Mouse (Mus musculus): ENCODE data around the gene Dgat2. TPM values are rescaled to one million over a fixed set of nuclear protein-coding genes. Genes with fewer than 3 reads are reported as not detected.
A peak's percentile ranks its signal among the peaks of the same experiment; 100 is the strongest.

Gene Dgat2
- 10 to 100 TPM; 57.5 to 63.0 TPM for total RNA-seq (2021)
- long read RNA-seq, experiment 1, transcript Dgat2-201 (8 exons, 2,262 nt): major isoform, 134 of 174 reads
- long read RNA-seq, experiment 1, partial matches to known transcripts: 26 of 174 reads
- long read RNA-seq, experiment 1, other reads (novel, unspliced or antisense): 14 of 174 reads
- long read RNA-seq, experiment 2, transcript Dgat2-201 (8 exons, 2,262 nt): major isoform, 79 of 107 reads
- long read RNA-seq, experiment 2, partial matches to known transcripts: 21 of 107 reads
- long read RNA-seq, experiment 2, other reads (novel, unspliced or antisense): 7 of 107 reads

- DNase-seq (ENCODE audit: low spot score in 2 of 2): peak; percentile 90 to 91
These were observed at the start of gene Dgat2 for GRCm38 (mm10) chr7:99182432-99183172. Gene Dgat2, minus strand, starts transcription at chr7:99182719.

- DNase-seq (ENCODE audit: low spot score in 2 of 2): no peak
These were observed 47.7 kb upstream of the Dgat2 start for GRCm38 (mm10) chr7:99230061-99230747.

- DNase-seq (ENCODE audit: low spot score in 2 of 2): peak in 1 of 2 experiments; percentile 25
These were observed 46.9 kb upstream of the Dgat2 start for GRCm38 (mm10) chr7:99229411-99229810.

GRCm38 (mm10) chr7:99228825-99229224 is 46.3 kb upstream of the Dgat2 start:
- DNase-seq (ENCODE audit: low spot score in 2 of 2): no peak

- no peak for DNase-seq (ENCODE audit: low spot score in 2 of 2)
These were observed 44.7 kb upstream of the Dgat2 start for GRCm38 (mm10) chr7:99227267-99227666.

- no peak for DNase-seq (ENCODE audit: low spot score in 2 of 2)
These were observed 44.1 kb upstream of the Dgat2 start for GRCm38 (mm10) chr7:99226662-99227061.

- DNase-seq (ENCODE audit: low spot score in 2 of 2): no peak
These were observed 42.9 kb upstream of the Dgat2 start for GRCm38 (mm10) chr7:99225421-99225820.

GRCm38 (mm10) chr7:99224648-99225190 is 42.2 kb upstream of the Dgat2 start:
- no peak for DNase-seq (ENCODE audit: low spot score in 2 of 2)

GRCm38 (mm10) chr7:99224225-99224624 is 41.7 kb upstream of the Dgat2 start:
- DNase-seq (ENCODE audit: low spot score in 2 of 2): peak; percentile 12 to 13

GRCm38 (mm10) chr7:99217338-99218074 is 35.0 kb upstream of the Dgat2 start:
- DNase-seq (ENCODE audit: low spot score in 2 of 2): peak; percentile 7 to 8

GRCm38 (mm10) chr7:99215347-99215855 is 32.9 kb upstream of the Dgat2 start:
- DNase-seq (ENCODE audit: low spot score in 2 of 2): no peak

- no peak for DNase-seq (ENCODE audit: low spot score in 2 of 2)
These were observed 32.2 kb upstream of the Dgat2 start for GRCm38 (mm10) chr7:99214621-99215185.

GRCm38 (mm10) chr7:99213686-99214085 is 31.2 kb upstream of the Dgat2 start:
- no peak for DNase-seq (ENCODE audit: low spot score in 2 of 2)

- no peak for DNase-seq (ENCODE audit: low spot score in 2 of 2)
These were observed 30.5 kb upstream of the Dgat2 start for GRCm38 (mm10) chr7:99213056-99213455.

GRCm38 (mm10) chr7:99208704-99209103 is 26.2 kb upstream of the Dgat2 start:
- no peak for DNase-seq (ENCODE audit: low spot score in 2 of 2)

- no peak for DNase-seq (ENCODE audit: low spot score in 2 of 2)
These were observed 23.8 kb upstream of the Dgat2 start for GRCm38 (mm10) chr7:99206364-99206763.

- no peak for DNase-seq (ENCODE audit: low spot score in 2 of 2)
These were observed 19.6 kb upstream of the Dgat2 start for GRCm38 (mm10) chr7:99202163-99202562.

- DNase-seq (ENCODE audit: low spot score in 2 of 2): no peak
These were observed 17.8 kb upstream of the Dgat2 start for GRCm38 (mm10) chr7:99200290-99200689.

- no peak for DNase-seq (ENCODE audit: low spot score in 2 of 2)
These were observed 17.1 kb upstream of the Dgat2 start for GRCm38 (mm10) chr7:99199451-99200175.

- DNase-seq (ENCODE audit: low spot score in 2 of 2): no peak
These were observed 16.3 kb upstream of the Dgat2 start for GRCm38 (mm10) chr7:99198811-99199210.
